Mouse (Mus musculus): ENCODE data around the gene Hoxd9.

Hoxd9 gene

DNA sequence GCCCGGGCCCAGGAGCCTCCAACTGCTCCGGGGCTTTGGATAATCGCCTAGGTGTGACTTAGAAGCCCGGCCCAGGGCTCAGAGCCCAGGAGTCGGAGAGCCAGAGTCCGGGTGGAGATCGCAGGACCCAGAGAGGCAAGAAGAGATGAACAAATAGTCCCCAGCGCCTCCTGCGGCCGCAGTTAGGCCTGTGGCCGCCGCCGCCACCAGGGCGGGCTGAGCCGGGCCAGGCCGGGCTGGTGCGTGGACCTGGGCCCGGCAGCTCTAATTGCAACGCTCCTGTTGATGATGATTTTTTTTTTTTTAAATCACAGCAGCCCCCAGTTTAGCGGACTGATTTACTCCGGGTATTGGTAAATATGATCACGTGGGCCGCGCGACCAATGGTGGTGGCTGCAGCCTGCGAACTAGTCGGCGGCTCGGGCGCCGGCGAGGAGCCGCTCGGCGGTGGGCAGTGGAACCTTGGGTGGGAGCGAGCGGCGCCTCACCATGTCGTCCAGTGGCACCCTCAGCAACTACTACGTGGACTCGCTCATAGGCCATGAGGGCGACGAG, at the start of gene Hoxd9:
Gene Hoxd9 (plus strand): TSS at position 161 of the 555 bp plus-strand sequence.
- no peak for DNase-seq (ENCODE audit: low read depth, low spot score)

DNA sequence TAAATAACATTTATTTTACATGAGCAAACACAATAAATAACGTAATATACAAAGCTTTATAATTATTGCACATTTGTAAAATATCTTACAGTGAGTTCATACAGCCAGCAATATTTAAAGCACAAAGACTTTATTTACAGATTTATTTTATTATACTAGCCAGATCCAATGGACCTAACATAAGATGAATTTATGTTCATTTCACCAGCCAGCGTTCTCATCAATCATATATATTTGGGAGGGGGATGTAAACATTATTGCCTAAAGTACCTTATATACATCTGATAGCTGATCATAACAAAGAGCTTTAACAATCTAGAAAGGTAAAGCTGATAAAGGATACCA, 44.6 kb upstream of the Hoxd9 start:
- no peak for DNase-seq (ENCODE audit: low read depth, low spot score)

DNA sequence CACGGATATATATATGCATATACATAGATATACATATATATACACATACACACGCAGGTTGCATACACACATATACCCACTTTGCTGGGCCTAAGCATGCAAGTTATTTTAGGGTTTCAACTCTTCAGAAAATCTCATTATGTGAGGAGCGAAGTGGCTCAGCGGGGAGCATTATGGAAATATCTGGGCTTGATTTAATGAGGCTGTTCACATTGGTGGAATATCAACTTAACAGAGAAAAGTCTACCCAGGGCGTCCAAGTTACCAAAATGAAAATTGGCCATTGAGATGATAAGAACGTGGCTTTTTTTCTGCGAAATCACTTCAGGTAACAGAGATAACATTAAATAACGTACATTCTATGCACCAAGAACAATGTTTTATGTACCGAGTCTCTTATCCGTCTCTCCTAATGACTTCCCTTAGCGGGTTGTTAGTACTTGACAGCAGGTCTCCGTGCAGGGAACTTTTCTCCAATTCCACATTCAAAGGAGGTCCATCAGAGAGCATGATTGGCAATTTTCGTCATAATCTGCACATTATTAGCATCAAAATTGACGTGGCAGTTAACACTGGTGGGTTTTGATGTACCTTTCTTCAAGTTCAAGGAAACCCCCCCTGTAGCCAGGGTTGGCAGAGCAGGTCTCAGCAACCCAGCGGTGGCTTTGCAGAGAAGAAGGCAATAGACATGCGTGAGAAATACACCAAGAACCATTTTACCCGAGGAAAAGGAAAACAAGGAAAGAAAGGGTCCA, 43.6 kb upstream of the Hoxd9 start:
- DNase-seq (ENCODE audit: low read depth, low spot score), result no peak

DNA sequence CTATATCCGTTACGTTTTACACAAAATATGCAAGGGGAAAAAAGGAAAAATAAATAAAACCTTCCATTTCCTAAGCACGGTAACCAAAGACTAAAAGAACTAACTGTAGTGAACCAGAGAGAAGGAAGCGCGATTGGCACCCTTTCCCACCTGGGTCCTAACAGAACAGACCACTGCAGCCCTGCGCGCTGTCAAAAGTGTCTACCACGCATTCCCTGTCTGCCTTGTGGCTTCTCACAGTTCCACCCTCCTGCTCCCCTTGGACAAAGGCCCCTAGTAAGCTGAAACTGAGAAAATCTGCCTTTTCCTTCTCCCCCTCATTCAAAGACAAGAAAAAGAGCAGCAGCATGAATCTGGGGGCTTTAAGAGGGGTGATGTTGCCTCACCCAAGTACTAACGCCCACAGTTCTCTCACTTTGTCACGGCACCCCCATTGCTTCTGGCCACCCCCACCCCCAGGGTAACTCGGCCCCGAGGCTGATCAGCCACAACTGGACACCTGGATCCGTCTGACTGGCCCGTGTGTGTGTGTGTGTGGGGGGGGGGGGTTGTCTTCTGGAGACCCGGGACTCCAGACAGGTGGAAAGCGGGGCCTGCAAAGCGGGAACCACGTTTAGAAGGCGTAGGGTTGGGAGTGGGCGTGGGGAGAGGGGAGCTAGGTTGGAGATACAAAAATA, 42.6 kb upstream of the Hoxd9 start:
- DNase-seq (ENCODE audit: low read depth, low spot score), result no peak

DNA sequence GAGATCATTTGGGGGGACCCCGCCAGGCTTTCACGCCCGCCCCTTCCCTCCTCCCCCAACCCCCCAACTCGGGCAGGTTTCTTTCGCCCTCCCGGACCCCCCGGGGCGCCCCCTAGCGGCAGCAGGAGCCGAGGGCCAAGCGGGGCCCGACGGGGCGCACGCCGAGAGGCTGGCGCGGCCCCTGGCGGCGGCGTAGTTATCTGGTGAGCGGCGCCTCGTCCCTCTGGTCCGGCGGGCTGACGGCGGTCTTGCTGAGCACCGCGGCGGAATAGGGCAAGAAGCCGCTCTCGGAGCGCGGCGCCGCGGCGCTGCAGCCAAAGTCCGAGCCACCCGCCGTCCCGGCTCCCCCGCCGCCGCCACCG, 42.1 kb upstream of the Hoxd9 start:
- DNase-seq (ENCODE audit: low read depth, low spot score), result no peak

DNA sequence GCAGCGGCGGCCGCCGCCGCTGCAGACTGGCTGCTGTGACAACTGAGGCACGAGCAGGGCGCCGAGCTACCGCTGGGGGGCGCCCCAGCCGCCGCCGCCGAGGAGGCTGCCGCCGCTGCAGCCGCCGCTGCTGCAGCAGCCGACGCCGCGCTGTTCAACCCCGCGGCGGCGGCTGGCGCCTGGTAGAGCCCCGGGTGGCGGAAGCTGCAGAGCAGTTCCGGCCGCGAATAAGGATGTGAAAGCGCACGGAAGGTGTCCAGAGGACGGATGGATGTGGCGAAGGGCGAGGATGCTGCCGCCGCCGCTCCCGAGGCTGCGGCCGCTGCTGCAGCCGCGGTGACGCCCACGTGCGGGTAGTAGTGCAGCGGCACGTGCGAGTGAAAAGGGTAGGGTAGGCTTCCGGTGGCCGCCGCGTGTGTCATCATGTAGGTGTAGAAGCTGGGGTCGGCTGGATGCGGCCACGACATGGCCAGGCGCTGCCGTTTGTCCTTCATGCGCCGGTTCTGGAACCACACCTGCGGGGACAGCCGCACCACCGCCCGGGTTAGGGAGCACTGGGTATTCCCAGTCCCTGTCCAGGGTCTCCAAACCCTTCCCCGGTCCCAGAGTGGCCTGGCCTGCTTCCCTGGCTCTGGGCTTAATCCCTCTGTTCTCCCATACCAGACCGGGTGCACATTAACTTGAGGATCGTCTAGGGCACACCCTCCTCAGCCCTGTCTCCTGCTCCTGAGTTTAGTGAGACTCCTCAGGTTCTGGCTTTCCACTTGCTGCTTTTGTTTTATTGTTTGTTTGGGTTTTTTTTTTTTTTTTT, 41.5 kb upstream of the Hoxd9 start:
- DNase-seq (ENCODE audit: low read depth, low spot score), result no peak

DNA sequence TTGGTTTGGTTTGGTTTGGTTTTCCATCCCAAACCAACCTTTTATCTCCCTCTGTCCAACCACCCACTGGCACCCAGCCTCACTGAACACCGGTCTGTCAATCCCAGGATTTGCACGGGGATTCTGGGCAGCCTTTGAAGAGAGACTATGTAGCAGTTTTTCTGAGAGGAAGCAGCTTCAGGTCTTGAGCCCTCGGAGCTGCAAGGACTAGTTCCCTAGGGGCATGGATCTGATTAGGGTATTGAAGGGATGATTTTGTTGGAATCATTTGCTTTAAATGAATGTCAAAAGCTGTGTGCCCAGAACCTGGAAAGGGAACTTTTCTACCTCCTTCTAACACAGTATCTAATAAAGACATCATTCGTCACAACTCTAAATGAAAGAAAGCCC, 40.9 kb upstream of the Hoxd9 start:
- DNase-seq (ENCODE audit: low read depth, low spot score), result no peak

DNA sequence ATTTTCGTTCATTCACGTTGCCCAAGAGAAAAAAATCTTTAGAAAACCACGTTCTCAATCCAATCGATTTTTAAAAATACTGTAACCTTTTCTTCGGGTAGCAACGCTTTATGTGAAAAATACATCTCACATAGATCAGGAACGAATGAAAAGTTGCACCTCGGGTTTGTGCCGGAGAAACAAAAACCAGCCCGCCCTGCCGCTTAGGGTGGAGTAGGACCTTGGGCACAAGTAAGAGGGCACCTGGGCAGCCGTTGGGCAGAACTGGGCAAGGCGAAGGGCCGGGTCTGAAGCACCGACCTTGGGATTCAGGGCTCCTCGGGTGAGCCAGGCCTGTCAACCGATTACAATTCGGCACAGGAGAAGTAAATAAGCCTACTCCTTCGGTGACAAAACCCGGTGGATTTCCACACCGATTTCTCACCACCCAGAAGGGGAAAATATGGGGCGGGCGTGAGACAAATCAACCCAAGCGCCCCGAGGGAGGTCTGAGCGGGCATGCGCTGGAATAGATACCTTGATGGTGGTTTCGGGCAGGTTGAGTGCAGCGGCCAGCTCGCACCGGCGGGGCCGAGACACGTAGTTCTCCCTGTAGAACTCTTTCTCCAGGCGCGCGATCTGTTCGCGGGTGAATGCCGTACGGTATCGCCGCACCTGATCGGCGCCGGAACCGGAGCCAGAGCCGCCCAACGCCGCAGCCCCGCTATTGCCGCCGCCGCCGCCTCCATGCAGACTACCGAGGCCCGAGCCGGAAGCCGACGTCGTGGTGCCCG, 40.1 kb upstream of the Hoxd9 start:
- no peak for DNase-seq (ENCODE audit: low read depth, low spot score)

DNA sequence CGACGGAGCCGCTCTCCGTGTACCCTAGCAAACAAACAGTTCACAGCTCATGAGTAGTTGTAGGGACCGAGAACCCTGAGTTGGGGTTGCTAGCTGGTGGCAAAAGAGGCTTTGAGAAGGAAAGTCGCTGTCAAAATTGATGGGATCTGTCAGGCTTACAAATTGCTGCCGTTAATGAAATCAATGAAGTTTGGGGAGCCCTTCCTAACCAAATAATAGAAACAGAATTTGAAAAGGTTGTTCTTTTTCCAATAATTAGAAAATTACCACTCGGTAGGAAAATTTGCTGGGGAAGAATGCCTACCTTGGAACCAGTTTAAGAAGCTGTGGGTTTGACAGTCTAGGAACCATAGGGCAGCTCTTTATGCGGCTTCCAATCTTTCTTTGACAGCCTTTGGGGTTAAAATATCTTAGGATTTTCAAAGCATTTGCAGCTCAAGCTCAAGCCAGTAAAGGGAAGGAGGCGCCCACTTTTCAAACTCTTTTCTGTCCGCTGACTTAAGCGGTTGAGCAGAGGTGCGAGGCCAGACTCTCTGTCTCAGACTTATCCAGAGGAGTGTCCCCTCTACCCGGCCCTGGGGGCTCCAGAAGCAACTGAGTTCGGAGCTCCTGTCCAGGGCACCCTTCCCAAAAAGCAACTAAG, 39.4 kb upstream of the Hoxd9 start:
- DNase-seq (ENCODE audit: low read depth, low spot score), result no peak

DNA sequence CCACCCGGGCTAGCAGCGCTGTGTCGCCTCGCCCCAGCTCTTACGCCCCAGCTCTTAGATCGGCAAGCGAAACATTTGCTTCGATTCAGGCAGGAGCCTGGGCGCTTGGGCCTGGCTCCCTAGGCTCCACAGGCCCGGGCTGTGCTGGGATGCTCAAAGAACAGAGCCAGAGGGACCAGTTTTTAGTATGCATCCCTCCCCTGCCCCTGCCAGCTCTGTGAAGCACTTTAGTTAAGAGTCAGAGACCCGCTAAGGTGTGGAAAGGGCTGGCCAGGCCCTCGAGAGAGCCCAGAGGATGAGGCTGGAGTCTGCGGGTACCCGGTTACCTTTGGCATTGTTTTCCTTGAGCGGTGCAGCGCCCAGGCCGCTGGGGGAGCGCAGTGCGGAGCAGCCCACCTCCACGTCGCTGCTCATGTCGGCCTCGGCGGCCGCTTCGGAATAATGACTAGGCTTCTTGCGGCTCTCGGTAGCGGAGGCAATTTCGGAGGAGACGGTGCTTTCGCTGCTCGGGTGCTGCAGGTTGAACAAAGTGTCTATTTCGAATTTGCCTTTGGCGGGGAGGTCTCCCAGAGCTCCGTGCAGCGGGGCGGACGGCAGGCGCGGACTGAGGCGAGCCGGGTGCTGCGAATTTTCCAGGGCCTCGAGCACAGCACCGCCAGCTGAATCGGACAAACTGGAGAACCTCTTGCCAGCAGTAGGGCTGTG, 38.7 kb upstream of the Hoxd9 start:
- DNase-seq (ENCODE audit: low read depth, low spot score), result no peak

DNA sequence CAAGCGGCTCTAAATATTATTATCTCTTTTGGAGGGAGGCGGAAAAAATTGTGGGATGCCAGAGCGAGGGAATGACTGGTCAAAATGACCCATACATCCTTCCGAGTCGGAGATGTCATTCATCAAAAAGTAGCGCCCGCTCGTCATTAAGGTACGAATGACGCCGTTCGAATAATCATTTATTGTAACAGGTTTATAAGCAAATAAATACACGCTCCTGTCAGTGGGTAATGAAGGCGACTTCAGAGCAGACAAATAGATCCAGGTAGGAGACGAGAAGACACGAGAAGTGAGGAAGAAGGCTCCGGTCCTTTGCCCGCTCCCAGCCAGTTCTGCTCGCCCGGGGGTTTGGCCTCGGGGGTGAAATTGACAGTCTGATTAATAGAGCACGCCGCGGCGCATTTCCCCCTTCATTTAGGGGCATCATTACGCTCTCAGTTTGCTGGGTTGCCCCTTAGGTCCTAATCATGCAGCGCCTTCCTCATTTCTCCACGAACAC, 38.0 kb upstream of the Hoxd9 start, which contains the start of gene Evx2:
Gene Evx2 (minus strand): TSS at position 51 of the 499 bp plus-strand sequence.
- DNase-seq (ENCODE audit: low read depth, low spot score), result no peak

DNA sequence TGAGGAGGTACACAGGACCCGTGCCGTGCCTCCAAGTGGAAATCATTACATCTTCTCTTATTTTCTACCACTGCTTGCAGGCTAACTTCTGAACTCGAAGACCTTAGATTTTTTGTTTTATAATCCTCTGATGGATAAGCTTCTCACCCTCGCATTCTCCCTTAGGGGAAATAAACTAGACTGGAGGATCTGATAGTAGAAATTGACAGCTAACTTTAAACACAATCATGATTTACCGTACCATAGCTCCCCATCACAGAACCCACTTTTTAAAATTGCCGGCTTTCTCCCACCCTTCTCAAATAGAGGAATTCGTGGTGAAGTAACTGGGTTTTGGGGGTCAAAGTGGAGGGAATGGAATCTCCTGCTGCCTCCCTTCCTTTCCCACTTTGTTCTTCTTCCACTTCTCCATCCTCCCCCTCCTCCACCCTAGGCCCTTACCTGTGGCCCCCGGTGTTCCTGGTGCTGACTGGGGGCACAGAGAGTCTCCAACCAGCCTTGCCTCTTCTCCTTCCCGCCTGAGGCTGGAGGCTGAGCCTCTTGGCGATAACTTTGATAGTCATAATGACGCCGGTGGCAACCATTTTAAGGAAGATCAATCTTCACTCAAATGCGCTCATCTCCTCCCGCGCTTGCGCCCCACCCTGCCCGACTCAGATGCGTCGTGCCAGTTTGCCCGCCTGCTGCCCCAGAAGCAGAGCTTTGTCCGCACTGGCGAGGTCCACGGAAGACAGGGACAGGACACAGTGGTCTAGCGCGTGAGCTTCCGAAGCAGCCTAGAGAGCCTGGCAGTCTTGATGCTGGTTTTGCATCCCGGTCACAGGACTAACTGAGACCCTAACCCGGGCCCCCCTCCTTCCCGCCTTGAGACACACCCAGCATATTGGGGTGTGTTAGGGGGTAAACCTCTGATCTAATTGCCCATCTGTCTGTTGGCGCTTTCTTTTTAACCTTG, 36.8 kb upstream of the Hoxd9 start:
- DNase-seq (ENCODE audit: low read depth, low spot score), result no peak

DNA sequence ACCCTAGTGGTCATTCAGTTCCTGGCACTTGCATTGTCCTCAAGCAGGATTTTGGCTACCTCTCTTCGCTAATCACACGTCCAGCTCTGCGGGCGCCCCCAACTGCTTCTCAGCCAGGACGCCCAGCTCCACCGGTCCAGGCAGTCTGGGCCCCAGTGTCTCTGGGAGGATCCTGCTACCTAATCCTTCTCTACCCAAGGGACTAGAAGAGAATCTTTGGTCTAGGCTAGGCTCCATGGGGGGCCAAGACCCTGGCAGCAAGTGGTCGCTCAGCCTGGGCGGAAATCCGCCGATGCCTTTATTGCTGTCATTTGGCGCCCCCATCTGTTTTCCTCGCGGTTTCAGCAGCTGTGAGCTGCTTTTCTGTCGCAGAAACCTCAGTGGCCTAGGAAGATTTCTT, 35.8 kb upstream of the Hoxd9 start:
- no peak for DNase-seq (ENCODE audit: low read depth, low spot score)

DNA sequence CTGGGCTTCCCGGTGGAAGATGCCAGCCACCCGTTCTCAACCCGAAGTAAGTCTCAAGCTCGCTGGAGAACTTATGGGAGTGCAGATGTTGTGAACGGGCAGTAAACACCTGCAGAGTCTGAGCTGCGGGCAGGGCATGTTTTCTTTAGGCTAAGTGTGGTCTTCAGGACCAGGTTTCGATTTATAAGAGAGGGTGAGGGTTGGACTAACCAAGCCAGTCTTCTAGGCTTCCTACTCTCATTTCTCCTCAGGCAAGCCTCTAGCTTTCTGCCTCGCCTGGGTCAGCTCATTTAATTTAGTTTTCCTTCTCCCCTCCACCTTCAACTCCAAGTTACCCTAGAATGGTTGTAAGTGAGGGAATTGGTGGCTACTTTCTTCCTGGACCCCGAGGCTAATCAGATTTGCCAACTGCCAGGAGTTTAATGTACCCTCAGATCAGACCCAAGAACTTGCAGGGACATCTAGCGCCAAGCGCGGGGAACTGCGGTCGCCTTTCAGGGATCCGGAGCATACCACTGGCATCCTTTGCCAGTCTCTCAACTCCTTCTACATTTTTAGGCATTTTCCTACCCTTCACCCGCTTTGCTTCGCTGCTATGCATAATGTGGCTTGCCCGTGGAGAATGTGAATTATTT, 34.1 kb upstream of the Hoxd9 start:
- no peak for DNase-seq (ENCODE audit: low read depth, low spot score)

DNA sequence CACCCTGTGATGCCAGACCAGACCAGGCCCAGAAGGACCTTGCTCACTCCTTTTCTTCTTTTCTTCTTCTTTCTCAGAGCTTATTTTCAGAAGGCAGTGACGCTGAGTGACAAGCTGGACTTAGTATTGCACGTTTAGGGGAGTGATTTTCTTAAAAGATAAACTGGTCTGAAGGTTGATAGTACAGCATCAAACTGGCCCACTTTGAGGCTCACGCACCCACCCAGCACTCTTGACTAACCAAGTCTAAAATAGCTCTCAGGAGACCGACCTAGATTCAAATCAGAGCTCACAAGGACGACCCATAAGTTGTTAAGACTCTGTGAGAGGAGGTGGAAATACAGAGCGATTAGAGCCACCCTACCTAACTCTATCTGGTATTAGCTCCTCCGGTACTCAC, 31.1 kb upstream of the Hoxd9 start:
- DNase-seq (ENCODE audit: low read depth, low spot score), result no peak

DNA sequence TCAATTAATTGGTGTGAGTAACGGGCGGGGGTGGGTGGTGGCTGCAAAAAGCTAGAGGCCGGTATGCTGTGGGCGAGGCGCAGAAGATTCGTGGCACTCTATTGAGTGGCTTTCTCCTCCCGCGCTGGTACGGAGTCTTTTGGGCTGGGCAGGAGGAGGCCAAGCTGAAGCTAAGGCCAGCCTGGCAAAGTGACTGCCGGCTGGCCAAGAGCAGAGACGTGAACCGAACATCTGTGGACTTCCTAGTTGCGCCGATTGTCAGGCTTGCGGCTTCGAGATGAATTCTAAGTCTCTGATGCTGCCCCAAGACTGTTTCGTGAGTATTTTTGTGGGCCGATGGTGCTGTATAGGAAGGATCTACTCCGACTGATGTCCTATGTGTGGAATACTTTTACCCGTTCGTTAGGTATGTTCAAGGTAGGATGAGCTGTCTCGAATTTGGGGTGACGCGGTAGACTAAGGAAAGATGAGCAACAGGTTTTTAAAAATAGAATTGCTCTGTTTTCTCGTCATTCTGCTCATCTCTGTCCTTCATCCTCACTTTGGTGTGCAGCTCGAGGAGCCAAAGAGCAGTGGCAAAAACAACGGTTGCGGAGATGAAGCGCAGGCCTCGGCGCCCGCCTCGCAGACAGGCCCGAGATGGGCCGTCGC, 30.2 kb upstream of the Hoxd9 start:
- no peak for DNase-seq (ENCODE audit: low read depth, low spot score)

DNA sequence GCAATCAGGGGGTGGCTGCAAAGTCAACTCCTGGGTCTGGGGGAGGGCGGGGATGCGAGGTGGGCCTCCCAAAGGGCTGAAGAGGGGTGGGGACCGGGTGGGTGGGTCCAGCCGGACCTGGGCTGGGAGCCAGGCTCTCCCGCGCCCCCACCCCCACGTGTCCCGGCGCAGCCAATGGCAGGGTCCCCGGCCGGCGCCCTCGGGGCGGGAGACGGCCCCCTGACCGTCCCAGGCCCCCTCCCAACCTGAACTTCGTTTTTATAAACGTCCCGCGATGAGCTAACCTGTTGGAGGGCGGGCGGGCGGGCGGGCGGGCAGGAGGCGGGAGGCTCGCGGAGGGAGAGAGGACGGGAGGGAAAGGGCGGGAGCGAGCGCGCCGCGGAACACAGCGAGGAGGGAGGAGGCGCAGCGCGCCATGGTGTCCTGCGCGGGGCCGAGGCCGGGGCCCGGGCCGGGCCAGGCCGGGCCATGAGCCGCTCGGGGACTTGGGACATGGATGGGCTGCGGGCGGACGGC, 29.6 kb upstream of the Hoxd9 start, which contains the start of gene Hoxd13:
Gene Hoxd13 (plus strand): TSS at position 469 of the 516 bp plus-strand sequence.
- no peak for DNase-seq (ENCODE audit: low read depth, low spot score)

Data from telencephalon, adult 2 months (tissue).